Mouse (Mus musculus) bone marrow, adult 2 months (tissue): ENCODE results near the gene Rcn2.

Experiments
- CTCF ChIP-seq: fragments of 200-500 bp; IDR thresholded peaks from 2 replicates; pipeline ENCODE4 v1.5.1; 2011; ENCODE audit warnings: low read length, control low read depth; ENCODE audit not compliant: control insufficient read depth, insufficient read depth
- POLR2A ChIP-seq: fragments of 200-500 bp; IDR thresholded peaks from 2 replicates; pipeline ENCODE4 v1.6.1; 2011; ENCODE audit warnings: low read depth, mild to moderate bottlenecking, control low read depth, low read length, borderline replicate concordance; ENCODE audit not compliant: control insufficient read depth

- no peak for TF ChIP-seq CTCF
- no peak for TF ChIP-seq POLR2A
Observed at GRCm38 (mm10) chr9:56079587-56079986, 37.9 kb downstream of the Rcn2 start.
